Mouse (Mus musculus) kidney, adult 2 months (tissue): Measurements from ENCODE around the gene 4930469K13Rik. TPM values are rescaled to one million over a fixed set of nuclear protein-coding genes. Genes with fewer than 3 reads are reported as not detected.

Source experiments
- DNase-seq: peaks from one replicate; pipeline ENCODE4 v3.0.0; 2021
- H3K27ac ChIP-seq: fragments of 200-500 bp; 2 replicates; pipeline ENCODE4 v1.5.1; 2012; ENCODE audit warnings: low read depth, low read length, control low read depth, inconsistent platforms; ENCODE audit not compliant: insufficient read depth
- H3K27me3 ChIP-seq: fragments of 200-500 bp; replicated peaks from 2 replicates; pipeline ENCODE4 v1.6.1; 2012; ENCODE audit warnings: mild to moderate bottlenecking, moderate library complexity, low read length, inconsistent platforms; ENCODE audit not compliant: control insufficient read depth, insufficient read depth
- H3K36me3 ChIP-seq: fragments of 200-500 bp; 2 replicates; pipeline ENCODE4 v1.6.1; 2012; ENCODE audit warnings: mild to moderate bottlenecking, moderate library complexity, low read length, inconsistent platforms; ENCODE audit not compliant: control insufficient read depth, insufficient read depth
- H3K4me1 ChIP-seq: fragments of 200-500 bp; 2 replicates; pipeline ENCODE4 v1.6.1; 2011; ENCODE audit warnings: low read length; ENCODE audit not compliant: control insufficient read depth, insufficient read depth
- H3K4me3 ChIP-seq: fragments of 200-500 bp; 2 replicates; pipeline ENCODE4 v1.5.1; 2011; ENCODE audit warnings: mild to moderate bottlenecking, low read depth, low read length, control low read depth; ENCODE audit not compliant: insufficient read depth
- CTCF ChIP-seq: fragments of 200-500 bp; conservative IDR thresholded peaks from 2 replicates; pipeline ENCODE4 v1.5.1; 2011; ENCODE audit warnings: low read depth, mild to moderate bottlenecking, control low read depth, low read length, moderate library complexity, mixed read lengths; ENCODE audit not compliant: insufficient read depth, insufficient read length
- POLR2A ChIP-seq: fragments of 200-500 bp; IDR thresholded peaks from one replicate; pipeline ENCODE4 v1.6.1; 2011; ENCODE audit warnings: low read depth, low read length, control low read depth
- WGBS: fragments of 180-500 bp; shearing (Covaris S2); methylation state at CpG from one replicate; pipeline ENCODE4 v1.1.7; 2018; 5-methylcytosine and 5-hydroxymethylcytosine counted together
- polyA plus RNA-seq: library from polyadenylated mRNA; depleted of rRNA; stranded (reverse); fragments of >200 nt; gene quantifications from 2 replicates; pipeline ENCODE4 v1.2.3, GENCODE M21; 2012

Gene 4930469K13Rik
- polyA plus RNA-seq, 1 experiment: 3.5 TPM

GRCm38 (mm10) chr11:34035909-34036658, 62.3 kb downstream of the 4930469K13Rik start:
- no peak for DNase-seq
- 80% methylated on average over 5 of the region's 5 CpGs for WGBS
- H3K4me1 ChIP-seq: no peaks in the 10 kb centered on the region
- TF ChIP-seq CTCF: no peak
- no peak for TF ChIP-seq POLR2A
- H3K36me3 ChIP-seq: no peaks in the 10 kb centered on the region
- no peak overlapping the region for H3K4me3 ChIP-seq
- no peak overlapping the region for H3K27ac ChIP-seq
- no peaks in the 10 kb centered on the region for H3K27me3 ChIP-seq

GRCm38 (mm10) chr11:34034794-34035193, 63.6 kb downstream of the 4930469K13Rik start:
- Histone ChIP-seq H3K4me3 (no peak overlapping the region), H3K27me3 (no peaks in the 10 kb centered on the region), H3K27ac (no peak overlapping the region), H3K4me1 (no peaks in the 10 kb centered on the region), H3K36me3 (no peaks in the 10 kb centered on the region)
- no peak for DNase-seq
- WGBS: 73% methylated on average over 2 of the region's 2 CpGs
- no peak for TF ChIP-seq CTCF
- TF ChIP-seq POLR2A: no peak

- Histone ChIP-seq H3K36me3 (no peaks in the 10 kb centered on the region), H3K4me3 (no peak overlapping the region), H3K4me1 (no peaks in the 10 kb centered on the region), H3K27me3 (no peaks in the 10 kb centered on the region), H3K27ac (no peak overlapping the region)
- TF ChIP-seq POLR2A: no peak
- TF ChIP-seq CTCF: no peak
- WGBS: 92% methylated on average over 5 of the region's 5 CpGs
- DNase-seq: peak; percentile 8
Observed at GRCm38 (mm10) chr11:34034008-34034505, 64.3 kb downstream of the 4930469K13Rik start.

GRCm38 (mm10) chr11:34031015-34031805, 67.1 kb downstream of the 4930469K13Rik start:
- no peaks in the 10 kb centered on the region for H3K4me1 ChIP-seq
- H3K27me3 ChIP-seq: no peaks in the 10 kb centered on the region
- WGBS: 48% methylated on average over 8 of the region's 8 CpGs
- TF ChIP-seq CTCF (no peak), POLR2A (no peak)
- H3K4me3 ChIP-seq: no peak overlapping the region
- peak; percentile 23 for DNase-seq
- H3K36me3 ChIP-seq: no peaks in the 10 kb centered on the region
- H3K27ac ChIP-seq: no peak overlapping the region

- Histone ChIP-seq H3K27me3 (no peaks in the 10 kb centered on the region), H3K36me3 (no peaks in the 10 kb centered on the region), H3K27ac (no peak overlapping the region), H3K4me1 (no peaks in the 10 kb centered on the region), H3K4me3 (no peak overlapping the region)
- TF ChIP-seq POLR2A: no peak
- TF ChIP-seq CTCF: no peak
- WGBS: 72% methylated on average over 5 of the region's 5 CpGs
- DNase-seq: no peak
Observed at GRCm38 (mm10) chr11:34029658-34030057, 68.7 kb downstream of the 4930469K13Rik start.

GRCm38 (mm10) chr11:34025091-34025490, 73.3 kb downstream of the 4930469K13Rik start:
- H3K4me3 ChIP-seq: no peak overlapping the region
- no peak for DNase-seq
- H3K36me3 ChIP-seq: no peaks in the 10 kb centered on the region
- H3K27me3 ChIP-seq: no peaks in the 10 kb centered on the region
- TF ChIP-seq POLR2A (no peak), CTCF (no peak)
- 74% methylated on average over 1 of the region's 1 CpGs for WGBS
- H3K4me1 ChIP-seq: no peaks in the 10 kb centered on the region
- H3K27ac ChIP-seq: no peak overlapping the region

GRCm38 (mm10) chr11:34012007-34012652, 86.2 kb downstream of the 4930469K13Rik start:
- no peak for DNase-seq
- H3K4me3 ChIP-seq: no peak overlapping the region
- H3K36me3 ChIP-seq: no peaks in the 10 kb centered on the region
- H3K27ac ChIP-seq: no peak overlapping the region
- no peaks in the 10 kb centered on the region for H3K4me1 ChIP-seq
- TF ChIP-seq POLR2A: no peak
- TF ChIP-seq CTCF: no peak
- H3K27me3 ChIP-seq: no peaks in the 10 kb centered on the region
- WGBS: 87% methylated on average over 6 of the region's 6 CpGs
